Mouse (Mus musculus) fat pad, adult 2 months (tissue): ENCODE results near the gene Mefv.
"Not testable (repeated sequence)": the region's sequence is repeated elsewhere in the genome, so short reads cannot be mapped to it uniquely, and the experiment has no call there.

Source experiments
- DNase-seq: peaks from one replicate; pipeline ENCODE4 v3.0.0-alpha.2; 2011; ENCODE audit warnings: low read depth, low spot score; ENCODE audit errors: extremely low read depth

Gene Mefv

GRCm38 (mm10) chr16:3717980-3718379 is at the start of gene Mefv:
Gene Mefv, minus strand, starts transcription at chr16:3718097.
- DNase-seq = no peak

- DNase-seq = no peak
Measured at GRCm38 (mm10) chr16:3748976-3749375, 31.1 kb upstream of the Mefv start.

GRCm38 (mm10) chr16:3745656-3746055 is 27.8 kb upstream of the Mefv start:
- DNase-seq = no peak

- DNase-seq = no peak
Measured at GRCm38 (mm10) chr16:3744186-3744700, 26.3 kb upstream of the Mefv start.

GRCm38 (mm10) chr16:3743503-3744185 is 25.7 kb upstream of the Mefv start, which contains the start of gene Zfp263:
Gene Zfp263, plus strand, starts transcription at chr16:3744093.
- DNase-seq = peak; percentile 93

GRCm38 (mm10) chr16:3742466-3742865 is 24.6 kb upstream of the Mefv start:
- no peak for DNase-seq

GRCm38 (mm10) chr16:3733198-3733732 is 15.4 kb upstream of the Mefv start:
- DNase-seq = no peak

- DNase-seq = no peak
Measured at GRCm38 (mm10) chr16:3732612-3733011, 14.7 kb upstream of the Mefv start.

GRCm38 (mm10) chr16:3727980-3728720 is 10.3 kb upstream of the Mefv start:
- no peak for DNase-seq

GRCm38 (mm10) chr16:3723231-3723630 is 5.3 kb upstream of the Mefv start:
- DNase-seq = no peak

GRCm38 (mm10) chr16:3714731-3715130 is 3.2 kb downstream of the Mefv start:
- no peak for DNase-seq

- DNase-seq = no peak
Measured at GRCm38 (mm10) chr16:3706680-3707079, 11.2 kb downstream of the Mefv start.

- DNase-seq = no peak
Measured at GRCm38 (mm10) chr16:3700893-3701292, 17.0 kb downstream of the Mefv start.

GRCm38 (mm10) chr16:3699281-3699680 is 18.6 kb downstream of the Mefv start:
- DNase-seq = no peak

- not testable (repeated sequence) for DNase-seq
Measured at GRCm38 (mm10) chr16:3689608-3690007, 28.3 kb downstream of the Mefv start.
